ENCODE assay signal across 18 mouse cellular contexts in the genomic region with DNA sequence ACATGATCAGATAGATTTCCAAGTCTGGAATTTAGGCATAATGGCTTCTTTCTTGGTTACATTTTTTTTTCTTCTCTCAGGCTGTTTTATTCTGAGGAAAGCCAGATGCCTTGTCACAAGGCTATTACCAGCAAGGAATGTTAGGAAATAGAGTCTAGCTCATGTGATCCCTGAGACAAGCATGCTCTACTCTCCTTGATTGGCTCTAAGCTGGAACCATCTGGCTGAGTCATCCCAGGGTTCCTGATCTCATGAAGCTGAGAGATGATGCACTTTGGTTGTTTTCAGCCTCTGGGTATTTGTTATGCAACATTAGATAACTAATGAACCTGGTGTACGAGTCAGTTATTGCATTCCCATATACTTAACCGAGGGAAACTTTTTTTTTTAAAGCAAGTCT. TPM values are rescaled to one million over a fixed set of nuclear protein-coding genes. Genes with fewer than 3 reads are reported as not detected.
DNase-seq lines count a peak whose midpoint lies in the region; ATAC-seq and TF ChIP-seq lines count a peak whose summit lies in the region.
"Had no signal": no experiment of that assay in that cellular context is flagged by ENCODE, and none has a peak within 500 bp of the region (broad histone marks: within the 10 kb centered on the region; RNA-seq: fewer than 3 reads in every experiment).

No protein-coding gene starts in this region.

- DNase-seq in kidney, adult 2 months: peak; percentile 9
- no peak for DNase-seq in kidney, postnatal 36 days
- DNase-seq in 416B (ENCODE audit: low read depth) (peak; percentile 87), NIH3T3 (ENCODE audit: low read depth) (peak; percentile 62)
- DNase-seq in forebrain, embryonic 10.5 days (ENCODE audit: extremely low spot score, low spot score): no peak
- DNase-seq in right cerebral cortex, postnatal 25 days: no peak
- DNase-seq: cerebellum, adult 9-11 months; heart, adult 18-20 months; layer of hippocampus, postnatal 36 days; left cerebral cortex, postnatal 4 days had no signal

- no peaks in the 10 kb centered on the region for H3K9me3 ChIP-seq in forebrain, embryonic 10.5 days

- H3K36me3 ChIP-seq in kidney, adult 2 months (ENCODE audit: control insufficient read depth, insufficient read depth, low read length): no peaks in the 10 kb centered on the region
- no peaks in the 10 kb centered on the region for H3K36me3 ChIP-seq in forebrain, embryonic 10.5 days (replicated peaks)

- no peaks in the 10 kb centered on the region for H3K4me1 ChIP-seq in kidney, adult 2 months (ENCODE audit: control insufficient read depth, insufficient read depth, low read length)
- H3K4me1 ChIP-seq in forebrain, embryonic 10.5 days: no peaks in the 10 kb centered on the region

- H3K27me3 ChIP-seq in kidney, adult 2 months (replicated peaks; ENCODE audit: control insufficient read depth, insufficient read depth, low read length): no peaks in the 10 kb centered on the region
- no peaks in the 10 kb centered on the region for H3K27me3 ChIP-seq in forebrain, embryonic 10.5 days (ENCODE audit: poor library complexity, severe bottlenecking)
- H3K27me3 ChIP-seq: CH12.LX; megakaryocyte, embryonic 14.5 days had no signal

- TF ChIP-seq CTCF in kidney, adult 2 months (conservative IDR thresholded peaks at IDR 0.05; ENCODE audit: insufficient read depth, insufficient read length, low read depth, low read length): no peak

- H3K27ac ChIP-seq in kidney, adult 2 months (ENCODE audit: insufficient read depth, low read depth, low read length): no peak overlapping the region
- no peak overlapping the region for H3K27ac ChIP-seq in forebrain, embryonic 10.5 days
- H3K27ac ChIP-seq: liver, embryonic 14.5 days had no signal

- WGBS in kidney, adult 2 months: 19% methylated on average over 2 of the region's 2 CpGs
- 79% methylated on average over 2 of the region's 2 CpGs for WGBS in forebrain, embryonic 10.5 days

- TF ChIP-seq POLR2A in kidney, adult 2 months (IDR thresholded peaks at IDR 0.05; ENCODE audit: low read depth, low read length): no peak

- H3K4me3 ChIP-seq in kidney, adult 2 months (ENCODE audit: insufficient read depth, low read depth, low read length): no peak overlapping the region
- no peak overlapping the region for H3K4me3 ChIP-seq in forebrain, embryonic 10.5 days
- H3K4me3 ChIP-seq: megakaryocyte, embryonic 14.5 days had no signal

- peak; percentile 97 for ATAC-seq in granulocyte monocyte progenitor cell, adult 5-6 weeks (replicated peaks; ENCODE audit: poor library complexity, severe bottlenecking)
- ATAC-seq: inflammation-experienced regulatory T-cells, adult 6 months; midbrain, embryonic 16.5 days had no signal

RNA-seq across cellular contexts. Expression of a gene that starts 30.4 kb away (rescaled TPM):
- polyA plus RNA-seq in kidney, adult 2 months (2012; rRNA removed): 8.3 and 11.4 TPM in 2 replicates
- 6.2 and 9.2 TPM in 2 replicates for total RNA-seq in granulocyte monocyte progenitor cell, adult 5-6 weeks (2014; fragmentation: Nextera tagmentation)
- total RNA-seq in granulocyte monocyte progenitor cell, adult 5-6 weeks (2017): 6.2 TPM in 2 replicates
- polyA plus RNA-seq in forebrain, embryonic 10.5 days (2016; fragmentation: Nextera tagmentation; extraction: Ambion mirVana): 0.73 and 1.1 TPM in 2 replicates

RNA-seq across cellular contexts. Expression of a gene that starts 30.5 kb away (rescaled TPM):
- polyA plus RNA-seq in kidney, adult 2 months (2012; rRNA removed): 0.23 and 0.31 TPM in 2 replicates
- total RNA-seq in granulocyte monocyte progenitor cell, adult 5-6 weeks (2014; fragmentation: Nextera tagmentation): not detected in 2 replicates
- not detected in 2 replicates for total RNA-seq in granulocyte monocyte progenitor cell, adult 5-6 weeks (2017)
- 0.21 and 0.72 TPM in 2 replicates for polyA plus RNA-seq in forebrain, embryonic 10.5 days (2016; fragmentation: Nextera tagmentation; extraction: Ambion mirVana)
- total RNA-seq: CH12.LX had no signal
- polyA plus RNA-seq: forebrain, embryonic 11.5 days; inflammation-experienced regulatory T-cells, adult 6 months; liver, embryonic 14.5 days; thymus, postnatal 0 days had no signal

Comparison
In these comparisons a context has a peak if more than half of its experiments do, and no peak if none do; other contexts are left out.
1. DNase-seq: peak in kidney, adult 2 months (single experiment), 416B (single experiment) and NIH3T3 (single experiment); none in kidney, postnatal 36 days (0 of 2), forebrain, embryonic 10.5 days (single experiment) and right cerebral cortex, postnatal 25 days (single experiment).